Mouse (Mus musculus): ENCODE data around the gene Slc4a4.
A peak's percentile ranks its signal among the peaks of the same experiment; 100 is the strongest.
"Not testable (repeated sequence)": the region's sequence is repeated elsewhere in the genome, so short reads cannot be mapped to it uniquely, and the experiment has no call there.

The Slc4a4 gene

DNA sequence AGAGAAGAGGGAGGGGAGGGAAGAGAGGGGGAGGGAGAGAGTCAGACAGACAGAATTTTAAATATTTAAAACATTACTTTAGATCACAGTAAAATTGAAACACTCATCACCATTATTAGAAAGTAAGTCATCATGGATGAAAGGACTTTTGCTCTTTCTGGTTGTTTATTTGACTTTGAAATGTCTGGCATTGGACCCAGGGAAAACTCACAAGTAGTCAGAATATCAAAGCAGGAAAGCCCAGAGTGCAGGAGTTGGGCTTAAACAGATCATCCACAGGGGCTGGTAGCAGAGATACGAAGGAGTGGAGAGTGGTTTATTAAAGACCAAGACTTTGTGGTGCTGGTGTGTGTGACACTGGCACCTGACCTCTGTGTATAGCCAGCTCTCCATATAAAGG lies 191.1 kb downstream of the Slc4a4 start:
- no peak for DNase-seq (ENCODE audit: low spot score in 2 of 2)

- DNase-seq (ENCODE audit: low spot score in 2 of 2), result no peak
Observed at GRCm38 (mm10) chr5:89083476-89083875, 196.9 kb downstream of the Slc4a4 start.

GRCm38 (mm10) chr5:89087916-89088315 lies 201.3 kb downstream of the Slc4a4 start:
- no peak for DNase-seq (ENCODE audit: low spot score in 2 of 2)

DNA sequence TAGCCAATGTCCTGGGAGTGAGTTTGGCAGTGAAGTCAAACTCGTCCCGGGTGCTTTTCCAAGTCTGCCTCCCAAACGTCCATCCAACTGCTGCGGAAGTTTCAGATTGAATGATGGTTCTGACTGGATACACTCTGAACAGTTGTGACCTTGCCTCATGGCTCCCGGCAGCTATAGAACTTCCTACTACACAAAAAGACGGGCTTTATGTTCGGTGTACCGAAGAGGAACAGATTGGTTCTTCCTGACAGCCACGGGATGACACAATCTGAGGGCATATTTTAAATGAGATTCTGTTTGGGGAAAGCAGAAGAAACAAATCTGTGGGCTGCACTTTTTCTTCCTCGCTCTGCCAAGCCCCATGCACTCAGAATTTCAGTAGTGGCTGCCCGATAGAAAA lies 201.8 kb downstream of the Slc4a4 start:
- DNase-seq (ENCODE audit: low spot score in 2 of 2), result no peak

DNA sequence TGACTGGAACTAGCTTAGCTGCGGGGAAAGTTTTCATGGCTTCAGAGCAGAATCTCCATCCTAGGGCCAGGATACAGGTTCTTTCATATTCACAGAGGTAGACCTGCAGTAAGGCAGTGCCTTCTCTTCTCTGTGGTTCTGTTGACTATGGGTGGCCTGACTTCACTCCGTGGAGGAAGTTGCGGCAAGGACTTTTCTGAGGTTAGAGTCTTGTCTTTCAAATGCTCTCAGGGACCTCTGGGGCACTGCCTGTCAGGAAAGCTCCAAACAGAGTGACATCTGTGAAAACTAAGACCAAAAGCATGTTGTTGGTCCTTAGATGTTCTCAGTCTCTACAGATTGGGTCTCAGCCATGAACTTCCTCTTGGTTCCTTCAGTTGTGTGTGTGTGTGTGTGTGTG lies 203.5 kb downstream of the Slc4a4 start:
- DNase-seq (ENCODE audit: low spot score in 2 of 2), result no peak

DNA sequence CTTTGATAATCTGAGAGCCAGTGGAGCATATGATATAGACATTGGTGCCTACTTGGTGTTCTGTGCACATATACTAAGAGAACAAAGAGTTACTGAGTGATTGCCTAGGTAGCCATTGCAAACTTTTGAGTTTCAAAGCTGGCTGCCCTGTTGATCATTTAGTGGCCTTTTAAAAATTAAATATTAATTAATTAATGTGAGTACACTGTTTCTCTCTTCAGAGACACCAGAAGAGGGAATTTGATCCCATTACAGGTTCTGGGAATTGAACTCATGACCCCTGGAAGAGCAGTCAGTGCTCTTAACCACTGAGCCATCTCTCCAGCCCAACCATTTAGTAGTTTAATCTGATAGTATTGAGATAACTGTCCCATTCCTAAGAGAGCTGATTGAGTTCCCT lies 209.8 kb downstream of the Slc4a4 start:
- no peak for DNase-seq (ENCODE audit: low spot score in 2 of 2)

DNA sequence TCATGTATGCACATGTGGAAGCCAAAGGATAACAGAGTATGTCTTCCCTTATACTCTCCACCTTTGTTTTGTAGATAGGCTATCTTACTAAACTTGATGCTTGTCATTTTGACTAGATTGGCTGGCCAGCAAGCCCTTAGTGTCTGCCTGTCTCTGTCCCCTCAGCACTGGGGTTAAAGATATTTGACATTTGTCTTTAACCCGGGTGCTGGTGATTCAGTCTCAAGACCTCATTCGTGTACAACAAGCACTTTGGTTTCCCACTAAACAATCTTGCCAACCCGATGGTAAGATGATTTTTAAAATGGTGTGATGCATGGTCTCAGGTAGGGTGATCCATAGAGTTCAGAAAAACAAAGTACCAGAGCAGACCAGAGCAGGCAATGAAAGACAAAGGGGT lies 210.7 kb downstream of the Slc4a4 start:
- DNase-seq (ENCODE audit: low spot score in 2 of 2), result no peak

DNA sequence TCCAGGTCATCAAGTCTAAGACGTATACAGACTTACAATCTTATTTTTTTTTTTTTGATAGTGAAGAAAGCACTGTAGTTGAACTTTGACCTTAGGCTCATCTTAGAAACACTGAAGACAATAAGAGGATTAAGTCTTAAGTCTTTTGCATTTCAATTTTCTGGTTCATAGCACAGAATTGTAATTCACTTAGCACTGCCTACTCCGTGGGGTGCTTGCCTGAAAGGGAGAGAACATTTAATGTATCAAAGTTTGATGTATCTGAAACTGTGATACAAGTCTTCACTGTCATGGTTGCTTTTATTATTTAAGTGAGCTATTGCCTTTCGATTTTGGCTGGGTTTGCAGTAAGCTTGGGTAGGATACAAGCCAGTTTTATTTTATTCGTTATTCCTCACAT lies 211.5 kb downstream of the Slc4a4 start:
- DNase-seq (ENCODE audit: low spot score in 2 of 2), result no peak

GRCm38 (mm10) chr5:89099886-89100285 lies 213.3 kb downstream of the Slc4a4 start:
- DNase-seq (ENCODE audit: low spot score in 2 of 2), result no peak

- no peak for DNase-seq (ENCODE audit: low spot score in 2 of 2)
Observed at GRCm38 (mm10) chr5:89102560-89102959, 215.9 kb downstream of the Slc4a4 start.

DNA sequence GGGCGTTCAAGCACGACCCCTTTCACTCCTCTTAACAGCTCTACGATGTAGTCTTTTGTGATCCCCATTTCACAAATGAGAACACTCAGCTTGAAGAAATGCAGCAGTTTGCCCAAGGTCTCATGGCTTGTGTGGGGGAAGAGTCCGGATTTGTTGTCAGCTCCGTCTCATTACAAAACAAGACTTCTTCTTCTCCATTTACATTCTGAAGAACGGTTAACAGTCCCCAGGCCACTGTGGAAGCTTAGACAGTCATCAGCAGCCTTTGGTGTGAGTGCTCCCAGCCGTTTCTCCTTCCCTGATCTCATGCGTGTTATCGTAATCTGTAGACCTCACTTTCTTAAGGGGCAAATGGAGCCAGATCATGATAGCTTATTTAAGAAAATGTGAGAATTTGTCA lies 218.7 kb downstream of the Slc4a4 start:
- DNase-seq (ENCODE audit: low spot score in 2 of 2), result no peak

- DNase-seq (ENCODE audit: low spot score in 2 of 2), result no peak
Observed at GRCm38 (mm10) chr5:89106217-89106616, 219.6 kb downstream of the Slc4a4 start.

DNA sequence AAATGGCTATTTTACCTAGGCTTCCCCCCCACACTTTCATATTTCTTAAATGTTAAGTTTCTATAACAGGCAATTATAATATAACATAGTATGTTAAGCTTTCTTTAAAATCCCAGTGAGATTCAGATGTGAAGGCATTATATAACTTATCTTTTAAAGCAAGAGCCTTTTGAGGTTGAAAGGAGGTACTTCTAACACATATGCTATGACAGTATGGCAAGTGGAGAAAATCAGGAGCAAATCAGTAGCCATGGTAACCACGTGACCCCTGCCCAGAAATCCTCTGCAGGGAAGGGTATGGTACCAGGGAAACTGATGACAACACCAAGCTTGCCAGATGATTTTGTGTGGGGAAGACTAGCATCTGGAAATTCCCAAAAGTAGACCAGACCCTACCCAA lies 222.2 kb downstream of the Slc4a4 start:
- no peak for DNase-seq (ENCODE audit: low spot score in 2 of 2)

GRCm38 (mm10) chr5:89109832-89110231 lies 223.2 kb downstream of the Slc4a4 start:
- no peak for DNase-seq (ENCODE audit: low spot score in 2 of 2)

GRCm38 (mm10) chr5:89111987-89112386 lies 225.4 kb downstream of the Slc4a4 start:
- not testable (repeated sequence) for DNase-seq (ENCODE audit: low spot score in 2 of 2)

- peak in 1 of 2 experiments; percentile 48 for DNase-seq (ENCODE audit: low spot score in 2 of 2)
Observed at GRCm38 (mm10) chr5:89120881-89121280, 234.3 kb downstream of the Slc4a4 start.

DNA sequence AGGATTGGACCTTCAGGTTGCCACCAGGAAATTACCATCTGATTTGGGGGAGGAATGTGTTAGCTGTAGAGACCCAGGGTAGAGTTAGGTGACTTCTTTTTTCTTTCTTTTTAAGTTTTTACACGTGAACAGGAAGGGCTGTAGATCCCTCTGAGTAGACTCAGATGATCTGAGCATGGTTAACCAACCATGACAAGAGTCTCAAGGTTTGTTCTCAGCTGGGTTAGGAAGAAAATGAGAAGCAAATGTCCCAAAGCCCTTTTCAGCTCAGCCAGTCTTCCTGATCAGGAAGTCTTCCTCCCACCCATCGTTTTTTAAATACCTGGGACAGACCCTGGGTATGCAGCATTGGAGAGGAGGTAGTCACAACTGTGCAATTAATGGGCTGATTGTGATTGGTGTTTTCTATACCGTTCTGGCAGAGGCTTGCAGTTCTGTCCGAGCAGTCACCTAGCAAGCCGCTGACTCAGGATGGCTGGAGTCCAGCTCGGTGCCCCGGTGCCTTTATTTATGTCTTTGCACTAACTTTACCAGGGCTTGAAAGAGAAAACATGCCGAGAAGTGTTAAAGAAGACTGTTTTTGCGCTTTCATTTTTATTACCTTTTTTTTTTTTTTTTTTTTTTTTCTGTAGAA lies 236.8 kb downstream of the Slc4a4 start:
- DNase-seq (ENCODE audit: low spot score in 2 of 2), result no peak

- DNase-seq (ENCODE audit: low spot score in 2 of 2), result no peak
Observed at GRCm38 (mm10) chr5:89128210-89128609, 241.6 kb downstream of the Slc4a4 start.

GRCm38 (mm10) chr5:89135776-89136175 lies 249.2 kb downstream of the Slc4a4 start:
- peak; percentile 65 to 74 for DNase-seq (ENCODE audit: low spot score in 2 of 2)

- DNase-seq (ENCODE audit: low spot score in 2 of 2), result peak in 1 of 2 experiments; percentile 19
Observed at GRCm38 (mm10) chr5:89140070-89140469, 253.5 kb downstream of the Slc4a4 start.

DNA sequence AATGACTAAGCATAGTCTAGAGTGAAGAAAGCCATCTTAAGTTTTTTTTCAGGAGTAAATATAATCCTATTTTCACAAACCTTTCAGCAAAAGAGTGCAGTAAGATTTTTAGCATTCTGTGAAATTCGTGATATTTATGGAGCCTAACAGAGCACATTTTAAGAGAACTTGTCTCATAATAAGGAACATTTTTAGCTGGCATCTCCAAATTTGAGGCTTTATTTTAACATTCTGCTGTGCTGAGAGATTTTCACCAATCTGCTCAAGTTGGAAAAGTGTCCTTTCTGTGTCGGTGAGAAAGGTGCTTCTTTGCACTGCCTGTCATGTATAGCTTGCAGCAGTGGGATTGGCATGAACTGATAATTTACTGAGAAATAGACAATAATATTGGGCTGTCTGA lies 255.1 kb downstream of the Slc4a4 start:
- no peak for DNase-seq (ENCODE audit: low spot score in 2 of 2)

DNA sequence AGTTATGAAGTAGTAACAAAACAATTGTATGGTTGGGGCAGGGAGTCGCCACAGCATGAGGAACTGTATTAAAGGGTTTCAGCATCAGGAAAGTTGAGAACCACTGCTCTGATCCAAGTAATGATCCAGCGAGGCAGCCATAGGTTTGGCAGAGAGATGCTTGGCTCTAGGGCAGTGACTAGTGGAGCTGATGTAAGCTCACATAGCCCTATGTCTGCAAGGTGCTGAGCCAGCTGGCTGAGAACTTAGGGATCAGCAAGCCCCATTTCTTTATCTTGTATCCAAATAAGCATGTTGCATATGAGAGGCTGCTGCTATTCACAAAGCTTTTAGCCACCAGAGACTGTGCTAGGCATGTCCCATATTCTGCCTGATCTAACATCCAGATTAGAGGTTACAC lies 259.7 kb downstream of the Slc4a4 start:
- no peak for DNase-seq (ENCODE audit: low spot score in 2 of 2)

DNA sequence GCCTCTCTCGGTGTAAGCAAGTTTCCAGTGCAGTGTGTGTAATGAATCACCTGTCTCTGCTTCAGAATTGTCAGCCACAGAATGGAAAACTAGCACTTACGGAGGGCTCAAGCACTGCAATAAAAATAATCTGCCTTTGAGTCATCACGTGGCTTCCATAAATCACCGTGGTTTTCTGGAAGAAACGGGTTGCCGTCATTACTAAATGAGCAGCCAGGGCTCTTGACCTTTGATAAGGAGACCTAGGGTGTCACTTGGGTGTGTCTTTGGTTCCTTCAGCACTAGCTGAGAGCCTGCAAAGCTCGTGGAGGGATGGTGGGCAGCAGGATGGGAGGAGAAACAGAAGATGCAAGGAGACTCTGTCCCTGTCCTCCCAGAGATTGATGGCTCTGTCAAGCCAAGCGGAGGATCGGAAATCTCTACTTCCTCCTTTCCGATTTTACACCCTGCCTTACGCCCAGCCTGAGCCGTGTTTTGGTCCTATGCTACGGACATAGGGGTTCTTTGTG lies 260.7 kb downstream of the Slc4a4 start:
- no peak for DNase-seq (ENCODE audit: low spot score in 2 of 2)

DNA sequence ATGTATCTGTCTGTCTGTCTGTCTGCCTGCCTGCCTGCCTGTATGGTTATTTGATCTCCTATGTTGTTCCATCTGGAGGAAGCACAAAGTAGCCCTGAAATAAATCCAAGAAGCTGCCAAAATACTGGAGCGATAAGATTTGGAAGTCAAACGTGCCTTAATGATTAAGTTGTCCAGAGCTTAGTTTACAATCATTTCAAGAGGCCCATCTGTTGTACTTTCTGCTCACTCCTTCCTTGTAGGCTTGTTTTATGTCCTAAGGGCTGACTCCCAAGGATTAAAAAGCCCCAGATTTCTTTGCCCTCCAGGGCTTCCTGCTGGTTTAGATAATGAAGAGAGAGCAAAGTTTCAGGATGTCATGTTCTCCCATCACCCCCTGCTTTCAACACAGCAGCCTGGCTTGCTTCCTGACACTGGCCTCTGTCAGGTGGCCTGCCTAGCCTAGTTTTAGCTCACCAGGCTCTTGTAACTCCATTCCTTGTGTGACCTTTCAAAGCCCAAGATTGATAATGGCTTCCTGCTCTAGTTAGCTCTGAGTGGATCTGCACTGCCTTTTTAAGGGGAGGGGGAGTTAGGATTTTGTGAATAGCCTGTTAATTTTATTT lies 262.9 kb downstream of the Slc4a4 start:
- DNase-seq (ENCODE audit: low spot score in 2 of 2), result no peak

Data from right cerebral cortex, postnatal 36 days (tissue).